Mouse (Mus musculus): Measurements from ENCODE around the gene Slc35f1. TPM values are rescaled to one million over a fixed set of nuclear protein-coding genes. Genes with fewer than 3 reads are reported as not detected.
"Not testable (repeated sequence)": the region's sequence is repeated elsewhere in the genome, so short reads cannot be mapped to it uniquely, and the experiment has no call there.

Slc35f1 gene
- total RNA-seq, 1 experiment from 2014 or later, result 1.3 TPM

- DNase-seq, result no peak
These were observed 96.7 kb downstream of the Slc35f1 start for GRCm38 (mm10) chr10:52787075-52787474.

GRCm38 (mm10) chr10:52791560-52791959 is 101.2 kb downstream of the Slc35f1 start:
- no peak for DNase-seq

GRCm38 (mm10) chr10:52797454-52797853 is 107.1 kb downstream of the Slc35f1 start:
- DNase-seq, result no peak

- DNase-seq, result no peak
These were observed 117.5 kb downstream of the Slc35f1 start for GRCm38 (mm10) chr10:52807808-52808207.

GRCm38 (mm10) chr10:52812861-52813260 is 122.5 kb downstream of the Slc35f1 start:
- no peak for DNase-seq

- DNase-seq, result no peak
These were observed 124.0 kb downstream of the Slc35f1 start for GRCm38 (mm10) chr10:52814358-52814757.

- DNase-seq, result no peak
These were observed 129.3 kb downstream of the Slc35f1 start for GRCm38 (mm10) chr10:52819661-52820060.

- DNase-seq, result no peak
These were observed 132.6 kb downstream of the Slc35f1 start for GRCm38 (mm10) chr10:52822909-52823308.

GRCm38 (mm10) chr10:52825746-52826145 is 135.4 kb downstream of the Slc35f1 start:
- DNase-seq, result no peak

- DNase-seq, result no peak
These were observed 150.5 kb downstream of the Slc35f1 start for GRCm38 (mm10) chr10:52840819-52841218.

- DNase-seq, result no peak
These were observed 161.7 kb downstream of the Slc35f1 start for GRCm38 (mm10) chr10:52851994-52852393.

GRCm38 (mm10) chr10:52860851-52861250 is 170.5 kb downstream of the Slc35f1 start:
- DNase-seq, result peak; percentile 57

- DNase-seq, result no peak
These were observed 174.6 kb downstream of the Slc35f1 start for GRCm38 (mm10) chr10:52864936-52865335.

GRCm38 (mm10) chr10:52871110-52871509 is 180.8 kb downstream of the Slc35f1 start:
- no peak for DNase-seq

- DNase-seq, result no peak
These were observed 183.8 kb downstream of the Slc35f1 start for GRCm38 (mm10) chr10:52874133-52874532.

- no peak for DNase-seq
These were observed 184.4 kb downstream of the Slc35f1 start for GRCm38 (mm10) chr10:52874712-52875111.

- DNase-seq, result no peak
These were observed 187.1 kb downstream of the Slc35f1 start for GRCm38 (mm10) chr10:52877263-52878021.

GRCm38 (mm10) chr10:52878093-52878801 is 187.9 kb downstream of the Slc35f1 start:
- DNase-seq, result no peak

GRCm38 (mm10) chr10:52896724-52897123 is 206.4 kb downstream of the Slc35f1 start:
- not testable (repeated sequence) for DNase-seq

- no peak for DNase-seq
These were observed 214.6 kb downstream of the Slc35f1 start for GRCm38 (mm10) chr10:52904914-52905313.

- no peak for DNase-seq
These were observed 221.4 kb downstream of the Slc35f1 start for GRCm38 (mm10) chr10:52911762-52912161.

GRCm38 (mm10) chr10:52918715-52919114 is 228.4 kb downstream of the Slc35f1 start:
- no peak for DNase-seq

- DNase-seq, result no peak
These were observed 232.8 kb downstream of the Slc35f1 start for GRCm38 (mm10) chr10:52923143-52923542.

- DNase-seq, result no peak
These were observed 236.0 kb downstream of the Slc35f1 start for GRCm38 (mm10) chr10:52926330-52926729.
